ENCODE assay signal across 10 mouse cellular contexts in the genomic region with DNA sequence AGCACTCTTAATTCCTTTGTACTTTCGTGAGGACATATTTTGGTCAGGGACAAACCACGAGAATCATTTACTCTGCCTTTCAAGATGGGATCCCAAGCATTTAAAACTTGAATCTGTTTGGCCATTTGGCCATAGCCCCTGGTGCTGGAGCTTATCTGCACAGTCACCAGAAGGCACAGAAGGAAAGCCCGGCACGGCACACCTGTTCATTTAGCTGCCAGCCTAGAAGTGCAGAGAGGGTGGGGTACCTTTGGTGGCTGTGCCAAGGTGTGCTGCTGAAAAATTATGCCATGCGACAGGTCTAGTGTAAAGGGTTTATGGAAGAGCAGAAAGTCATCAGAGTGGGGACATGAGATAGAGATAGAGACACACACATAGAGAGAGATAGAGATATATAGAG. TPM values are rescaled to one million over a fixed set of nuclear protein-coding genes. Genes with fewer than 3 reads are reported as not detected.
"Had no signal": no experiment of that assay in that cellular context is flagged by ENCODE, and none has a peak within 500 bp of the region (broad histone marks: within the 10 kb centered on the region; RNA-seq: fewer than 3 reads in every experiment).

No protein-coding gene starts in this region.

- DNase-seq: lung, adult 2 months; lung, postnatal 14 days; lung, postnatal 36 days; right cerebral cortex, postnatal 14 days; thymus, adult 2 months; thymus, postnatal 25 days; thymus, postnatal 4 days had no signal

RNA-seq across cellular contexts. Expression of gene Hhip, which starts 53.4 kb away (rescaled TPM):
- total RNA-seq: megakaryocyte progenitor cell, adult 5-6 weeks; monocyte, adult 5-6 weeks; neutrophil, adult 5-6 weeks had no signal
